Mouse (Mus musculus) frontal cortex, postnatal 14 days (tissue): ENCODE results near the gene Fancd2.
A peak's percentile ranks its signal among the peaks of the same experiment; 100 is the strongest.

ENCODE experiments used
- DNase-seq, 2 experiments: peaks; one replicate each; pipeline ENCODE4 v3.0.0; 2022; ENCODE audit warnings: low spot score in 2 of 2

Fancd2 gene

GRCm38 (mm10) chr6:113530932-113531839, at the start of gene Fancd2, which contains the start of gene Emc3:
Gene Fancd2 (plus strand): TSS chr6:113531682.
Gene Emc3 (minus strand): TSS chr6:113531652.
- peak; percentile 84 to 94 for DNase-seq

- peak in 1 of 2 experiments; percentile 32 for DNase-seq
Measured at GRCm38 (mm10) chr6:113482477-113483099, 48.9 kb upstream of the Fancd2 start.

- peak; percentile 92 for DNase-seq
Measured at GRCm38 (mm10) chr6:113483100-113483615, 48.3 kb upstream of the Fancd2 start, which contains the start of gene Creld1. Gene Creld1 (plus strand): TSS chr6:113483297.

DNA sequence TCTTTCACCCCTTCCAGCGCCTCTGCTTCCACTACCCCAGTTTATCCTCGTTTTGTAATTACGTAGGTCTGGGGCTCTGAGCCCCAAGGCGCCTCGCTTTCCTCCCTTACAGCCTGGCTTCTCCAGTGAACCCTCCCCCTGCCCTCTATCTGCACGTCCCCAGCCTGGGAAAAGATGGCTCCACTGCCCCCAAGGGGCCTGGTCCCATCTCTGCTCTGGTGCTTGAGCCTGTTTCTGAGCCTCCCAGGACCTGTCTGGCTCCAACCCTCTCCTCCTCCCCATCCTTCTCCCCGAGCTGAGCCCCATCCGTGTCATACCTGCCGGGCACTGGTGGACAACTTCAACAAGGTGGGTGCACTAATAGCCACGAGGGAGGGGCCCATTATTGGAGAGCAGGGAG, 47.8 kb upstream of the Fancd2 start:
- no peak for DNase-seq

DNA sequence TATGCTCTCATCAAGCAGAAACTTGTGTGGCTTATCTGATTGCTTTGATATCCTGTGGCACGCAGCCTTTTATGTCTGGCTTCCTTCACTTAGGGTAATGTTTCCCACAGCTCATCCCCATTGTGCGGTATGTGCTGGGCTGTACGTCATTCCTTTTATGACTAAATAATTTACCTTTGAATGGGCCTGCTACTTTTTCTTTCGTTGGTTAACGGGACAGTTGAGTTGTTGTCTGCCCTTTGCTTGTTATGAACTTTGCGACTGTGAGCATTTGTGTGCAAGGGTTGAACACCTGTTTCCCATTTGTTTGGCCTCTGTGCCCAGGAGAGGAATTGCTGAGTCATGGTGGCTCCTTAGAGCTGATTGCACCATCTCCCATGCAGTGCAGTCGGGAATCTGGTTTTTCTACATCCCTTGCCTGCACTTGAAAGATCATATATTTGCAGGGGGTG, 44.3 kb upstream of the Fancd2 start:
- DNase-seq, result no peak

GRCm38 (mm10) chr6:113489410-113489809, 42.1 kb upstream of the Fancd2 start:
- DNase-seq, result no peak

- no peak for DNase-seq
Measured at GRCm38 (mm10) chr6:113492101-113492864, 39.2 kb upstream of the Fancd2 start.

DNA sequence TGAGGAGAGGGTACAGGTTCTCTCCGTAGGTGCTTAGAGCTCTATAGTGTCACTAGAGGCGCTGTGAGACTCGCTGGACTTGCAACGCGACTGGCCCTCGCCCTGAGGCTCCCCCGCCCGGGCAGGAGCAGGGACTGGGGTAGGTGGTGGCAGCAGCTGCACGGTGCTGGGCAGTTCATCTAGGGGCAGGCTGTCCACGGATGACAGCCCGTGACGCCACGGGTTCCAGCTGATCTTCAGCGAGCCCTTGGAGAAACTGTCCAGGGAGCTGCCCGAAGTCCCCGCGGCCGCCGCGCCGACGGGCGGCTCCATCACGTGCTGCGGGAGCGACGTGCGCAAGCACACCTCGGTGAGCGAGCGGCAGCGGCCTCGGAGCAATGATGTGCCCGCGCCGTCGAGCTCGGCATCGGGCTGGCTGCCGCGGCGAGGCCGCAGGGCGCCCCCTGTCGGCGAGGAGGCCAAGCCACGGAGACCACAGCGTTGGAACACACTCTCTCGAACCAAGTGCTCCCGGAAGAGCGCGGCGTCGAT, 37.2 kb upstream of the Fancd2 start:
- DNase-seq, result peak; percentile 47 to 56

DNA sequence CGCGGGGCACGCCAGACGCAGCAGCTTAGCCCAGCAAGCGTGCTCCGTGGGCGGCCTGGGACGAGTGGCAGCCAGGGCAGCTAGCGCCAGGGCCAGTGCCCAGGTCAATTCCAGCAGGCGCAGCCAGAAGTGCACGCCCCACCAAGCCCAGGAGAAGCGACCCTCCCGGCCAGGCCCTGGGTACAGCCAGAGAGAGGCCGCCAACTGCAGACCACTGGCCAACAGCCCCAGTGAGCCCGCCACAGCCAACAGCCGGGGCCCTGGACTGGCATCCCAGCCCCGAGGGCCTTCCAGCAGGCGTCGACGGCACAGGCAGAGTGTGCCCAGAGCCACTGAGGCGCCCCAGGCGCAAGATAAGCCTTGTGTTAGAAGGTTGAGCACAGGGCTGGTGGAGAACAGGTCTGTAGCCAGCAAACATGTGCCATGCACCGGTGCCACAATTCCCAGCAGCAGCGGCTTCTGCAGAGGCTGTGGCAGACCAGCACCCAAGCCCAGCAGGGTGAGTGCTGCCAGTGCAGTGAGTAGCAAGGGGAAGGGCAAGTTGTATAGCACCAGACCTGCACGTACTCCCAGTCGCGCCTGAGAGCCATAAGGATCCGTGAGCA, 36.3 kb upstream of the Fancd2 start:
- DNase-seq, result no peak

DNA sequence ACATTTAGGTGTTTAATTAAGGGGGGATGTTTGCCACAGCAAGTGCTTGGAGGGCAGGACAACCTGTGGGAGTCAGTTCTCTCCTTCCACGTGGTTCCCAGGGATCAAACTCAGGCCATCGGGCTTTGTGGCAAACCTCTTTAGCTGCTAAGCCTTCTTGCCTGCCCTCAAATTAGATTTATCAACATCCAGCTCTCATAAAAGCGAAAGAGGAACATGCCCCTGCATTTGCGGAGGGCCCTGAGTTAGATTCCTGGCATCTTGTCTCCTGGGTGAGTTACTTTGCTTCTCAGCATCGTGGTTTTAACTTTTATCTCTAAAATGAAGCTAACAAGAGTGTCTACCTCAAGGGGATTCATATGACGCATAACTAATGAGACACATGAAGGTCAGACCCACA, 32.1 kb upstream of the Fancd2 start:
- no peak for DNase-seq

DNA sequence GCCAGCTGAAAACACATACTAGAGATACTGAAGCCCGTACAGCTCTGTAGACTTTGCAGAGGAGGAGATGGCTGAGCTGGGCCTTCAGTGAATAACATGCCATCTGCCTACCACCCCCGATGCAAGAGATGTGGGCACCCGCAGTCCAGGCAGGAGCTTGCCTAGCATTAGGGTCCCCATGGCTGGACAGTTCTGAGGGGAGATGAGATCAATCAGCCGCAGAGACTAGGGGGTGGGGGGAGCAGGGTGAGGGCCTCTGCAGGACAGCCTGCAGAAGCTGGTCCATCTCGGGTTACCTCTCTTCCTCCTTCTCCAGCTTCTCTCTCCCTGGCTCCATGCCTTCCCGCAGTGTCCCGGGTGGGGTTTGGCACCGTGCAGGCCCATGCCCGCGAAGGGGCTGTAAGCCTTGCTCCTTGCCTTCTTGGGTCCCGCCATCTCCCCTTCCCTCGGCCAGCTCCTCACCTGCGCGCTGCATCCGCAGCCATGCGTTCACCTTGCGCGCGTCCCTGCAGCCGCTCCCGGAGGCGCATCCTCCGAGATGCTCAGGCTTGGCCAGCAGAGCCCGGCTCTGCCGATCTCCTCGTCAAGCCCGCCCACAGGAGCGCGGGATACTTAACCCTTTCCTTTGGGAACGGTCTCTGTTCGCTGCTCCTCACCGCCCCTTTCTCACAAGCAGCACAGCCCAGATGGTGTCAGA, 29.9 kb upstream of the Fancd2 start, which contains the start of gene Prrt3:
TSS of gene Prrt3 (minus strand) at position 544 of the 697 bp plus-strand sequence.
- DNase-seq, result peak; percentile 69 to 70

GRCm38 (mm10) chr6:113502801-113503200, 28.7 kb upstream of the Fancd2 start:
- DNase-seq, result no peak

- DNase-seq, result no peak
Measured at GRCm38 (mm10) chr6:113505689-113506088, 25.8 kb upstream of the Fancd2 start.

GRCm38 (mm10) chr6:113507130-113507529, 24.4 kb upstream of the Fancd2 start:
- no peak for DNase-seq

- no peak for DNase-seq
Measured at GRCm38 (mm10) chr6:113508272-113508946, 23.1 kb upstream of the Fancd2 start.

- no peak for DNase-seq
Measured at GRCm38 (mm10) chr6:113508947-113509280, 22.6 kb upstream of the Fancd2 start.

GRCm38 (mm10) chr6:113513944-113514343, 17.5 kb upstream of the Fancd2 start:
- no peak for DNase-seq

DNA sequence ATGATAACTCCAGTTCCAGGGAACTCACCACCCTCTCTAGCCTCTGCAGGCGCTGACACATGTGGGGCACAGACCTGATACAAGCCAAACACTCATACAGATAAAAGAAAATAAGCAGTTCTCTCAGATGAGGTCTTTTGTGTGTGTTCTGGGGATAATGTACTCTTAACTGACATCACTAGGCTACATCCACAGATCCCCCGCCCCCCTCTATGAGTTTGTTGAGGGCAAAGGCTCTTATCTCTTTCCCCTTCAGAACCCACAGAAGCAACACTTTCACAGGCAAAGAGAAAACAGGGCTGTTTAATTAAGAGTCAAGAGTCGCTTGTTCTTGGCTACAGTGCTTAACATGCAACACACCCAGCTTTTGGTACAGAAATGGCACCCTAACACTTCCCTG, 16.9 kb upstream of the Fancd2 start:
- no peak for DNase-seq

DNA sequence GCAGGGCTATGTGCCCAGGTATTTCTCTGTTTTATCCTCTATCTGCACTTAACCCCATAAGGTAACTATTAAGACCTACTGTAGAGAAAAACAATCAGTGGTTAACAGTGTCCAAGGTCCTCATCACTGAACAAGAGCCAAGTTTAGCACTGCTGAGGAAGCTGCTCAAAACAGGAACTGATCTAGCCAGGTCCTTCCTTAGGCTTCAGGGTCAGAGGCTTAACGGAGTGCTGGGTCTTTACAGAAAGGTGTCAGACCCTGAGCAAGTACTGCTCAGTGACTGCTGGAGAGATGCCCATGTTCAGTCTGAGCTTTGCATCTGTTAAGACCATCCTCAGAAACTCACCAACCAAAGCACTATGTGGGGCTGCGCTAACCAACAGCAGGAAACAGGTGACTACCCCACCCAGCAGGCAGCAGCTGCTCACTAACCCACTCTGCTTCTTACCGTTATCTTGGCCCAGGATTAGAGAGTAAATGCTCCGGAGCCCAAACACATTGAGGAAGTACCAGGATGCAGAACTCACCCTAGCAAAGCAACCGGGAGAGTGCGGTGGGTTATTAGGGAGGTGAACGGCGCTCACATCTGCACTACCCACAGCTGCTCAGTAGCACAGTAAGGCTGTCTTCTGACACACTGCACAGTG, 13.9 kb upstream of the Fancd2 start:
- DNase-seq, result no peak
